8 mouse cellular contexts compared by ENCODE assay signal in the genomic region with DNA sequence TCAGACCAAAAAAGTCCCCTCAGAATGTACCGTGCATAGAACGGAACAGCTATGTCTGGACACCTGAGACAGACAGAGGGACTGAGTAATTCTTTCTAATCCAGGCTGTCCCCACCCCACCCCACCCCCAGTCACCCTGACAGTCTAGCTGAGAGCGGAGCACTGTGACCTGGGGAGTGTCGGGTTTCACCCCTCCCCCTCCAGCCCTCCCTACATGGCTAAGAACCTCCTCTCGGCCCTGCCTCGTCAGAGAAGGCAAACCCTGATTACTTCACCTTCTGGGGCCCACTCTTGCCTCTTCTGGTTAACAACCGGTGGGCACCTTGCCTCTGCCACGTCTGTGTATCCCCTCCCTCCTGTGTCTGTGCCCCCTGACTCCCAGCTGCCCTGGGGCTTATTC. TPM values are rescaled to one million over a fixed set of nuclear protein-coding genes. Genes with fewer than 3 reads are reported as not detected.
DNase-seq lines count a peak whose midpoint lies in the region; ATAC-seq lines count a peak whose summit lies in the region.

No protein-coding gene starts in this region.

- DNase-seq in adrenal gland, postnatal 14 days: peak; percentile 46
- DNase-seq in adrenal gland, adult 18-20 months (ENCODE audit: low spot score in 2 of 2): no peak
- peak; percentile 85 for DNase-seq in embryonic facial prominence, embryonic 11.5 days (ENCODE audit: low spot score)
- peak; percentile 45 for DNase-seq in heart, postnatal 4 days
- DNase-seq in liver: peak; percentile 56
- DNase-seq in natural killer cell, adult 2 months (ENCODE audit: low spot score in 2 of 2): no peak
- no peak for DNase-seq in thymus, postnatal 36 days

- peak overlapping the region; percentile 39; the same call in 1 of the 2 replicates for H3K9ac ChIP-seq in embryonic facial prominence, embryonic 11.5 days (replicated peaks; ENCODE audit: low read length)
- H3K9ac ChIP-seq in neural tube, embryonic 15.5 days (replicated peaks): no peak overlapping the region

- peak overlapping the region; percentile 31 for H3K27ac ChIP-seq in embryonic facial prominence, embryonic 11.5 days (replicated peaks; ENCODE audit: low read depth, low read length)
- H3K27ac ChIP-seq in neural tube, embryonic 15.5 days (replicated peaks): 0 out of 2 replicates have a peak overlapping the region, but pooled peaks have one; percentile 15

- H3K36me3 ChIP-seq in embryonic facial prominence, embryonic 11.5 days (replicated peaks; ENCODE audit: control insufficient read depth, insufficient read depth, low read depth, low read length): no peaks in the 10 kb centered on the region
- no peaks in the 10 kb centered on the region for H3K36me3 ChIP-seq in neural tube, embryonic 15.5 days

- H3K4me3 ChIP-seq in embryonic facial prominence, embryonic 11.5 days (ENCODE audit: low read depth, low read length): no peak overlapping the region
- no peak overlapping the region for H3K4me3 ChIP-seq in neural tube, embryonic 15.5 days (replicated peaks)

- H3K4me1 ChIP-seq in embryonic facial prominence, embryonic 11.5 days (ENCODE audit: control insufficient read depth, insufficient read depth, low read length): peaks cover 4% of the 10 kb centered on the region; the same call in 1 of the 2 replicates
- H3K4me1 ChIP-seq in neural tube, embryonic 15.5 days: peaks cover 80% of the 10 kb centered on the region

- H3K4me2 ChIP-seq in embryonic facial prominence, embryonic 11.5 days (ENCODE audit: low read depth, low read length): peak overlapping the region; percentile 36
- peak overlapping the region; percentile 11 for H3K4me2 ChIP-seq in neural tube, embryonic 15.5 days

- ATAC-seq in embryonic facial prominence, embryonic 11.5 days (replicated peaks; ENCODE audit: insufficient number of reproducible peaks, low FRiP score, low TSS enrichment, low read depth): peak; percentile 75
- ATAC-seq in neural tube, embryonic 15.5 days (ENCODE audit: low FRiP score): no peak

- no peaks in the 10 kb centered on the region for H3K9me3 ChIP-seq in embryonic facial prominence, embryonic 11.5 days (replicated peaks; ENCODE audit: control insufficient read depth, low read length)
- no peaks in the 10 kb centered on the region for H3K9me3 ChIP-seq in neural tube, embryonic 15.5 days (replicated peaks)

- no peaks in the 10 kb centered on the region for H3K27me3 ChIP-seq in embryonic facial prominence, embryonic 11.5 days (ENCODE audit: control insufficient read depth, insufficient read depth, low read length)
- H3K27me3 ChIP-seq in neural tube, embryonic 15.5 days (replicated peaks): no peaks in the 10 kb centered on the region

- 0% methylated on average over 8 of the region's 8 CpGs for WGBS in embryonic facial prominence, embryonic 11.5 days
- 12% methylated on average over 8 of the region's 8 CpGs for WGBS in neural tube, embryonic 15.5 days

RNA-seq across cellular contexts. Expression of a gene that starts 7.7 kb away (rescaled TPM):
- total RNA-seq in adrenal gland, postnatal 14 days (2021): 2.5 and 3.4 TPM in 2 replicates
- total RNA-seq in adrenal gland, adult 18-20 months (2021): 1 to 10 TPM; 2.0 to 3.5 TPM
- 13.2 and 14.9 TPM in 2 replicates for polyA plus RNA-seq in embryonic facial prominence, embryonic 11.5 days (2014; fragmentation: Nextera tagmentation; extraction: Ambion mirVana)
- total RNA-seq in heart, postnatal 4 days (2021): 1 to 10 TPM; 7.0 TPM
- 46.1 and 52.3 TPM in 2 replicates for polyA plus RNA-seq in neural tube, embryonic 15.5 days (2015; fragmentation: Nextera tagmentation; extraction: Ambion mirVana)

Comparison
In these comparisons a context has a peak if more than half of its experiments do, and no peak if none do; other contexts are left out.
1. DNase-seq: peak in adrenal gland, postnatal 14 days (single experiment), embryonic facial prominence, embryonic 11.5 days (single experiment), heart, postnatal 4 days (single experiment) and liver (single experiment); none in adrenal gland, adult 18-20 months (0 of 2), natural killer cell, adult 2 months (0 of 2) and thymus, postnatal 36 days (0 of 2).